Mouse (Mus musculus) heart, embryonic 16.5 days (tissue): ENCODE results near the gene Sub1. TPM values are rescaled to one million over a fixed set of nuclear protein-coding genes. Genes with fewer than 3 reads are reported as not detected.

Experiments used
- ATAC-seq: fragments of 200-750 bp; cut with Nextera tagmentation; replicated peaks from 2 replicates; pipeline ENCODE4 v1.8.0; 2017; ENCODE audit warnings: moderate number of reproducible peaks; ENCODE audit not compliant: insufficient read depth, low FRiP score; ENCODE audit errors: extremely low read depth
- H3K27ac ChIP-seq: fragments of 300-500 bp; sonication (generic); 2 replicates; pipeline ENCODE4 v1.5.1; 2014; ENCODE audit warnings: mild to moderate bottlenecking, low read length, control low read depth, moderate library complexity
- H3K27me3 ChIP-seq: fragments of 300-500 bp; sonication (generic); 2 replicates; pipeline ENCODE4 v1.6.1; 2014; ENCODE audit warnings: low read length, mixed read lengths; ENCODE audit not compliant: control insufficient read depth, insufficient read depth
- H3K36me3 ChIP-seq: fragments of 300-500 bp; sonication (generic); 2 replicates; pipeline ENCODE4 v1.6.1; 2014; ENCODE audit not compliant: control insufficient read depth, insufficient read depth
- H3K4me1 ChIP-seq: fragments of 300-500 bp; sonication (generic); 2 replicates; pipeline ENCODE4 v1.6.1; 2014; ENCODE audit warnings: low read length, mixed read lengths; ENCODE audit not compliant: control insufficient read depth, insufficient read depth
- H3K4me2 ChIP-seq: fragments of 300-500 bp; sonication (generic); 2 replicates; pipeline ENCODE4 v1.6.1; 2014; ENCODE audit warnings: low read depth, mild to moderate bottlenecking, control low read depth, low read length
- H3K4me3 ChIP-seq: fragments of 300-500 bp; sonication (generic); 2 replicates; pipeline ENCODE4 v1.5.1; 2014; ENCODE audit warnings: mild to moderate bottlenecking, control low read depth, low read length
- H3K9ac ChIP-seq: fragments of 300-500 bp; sonication (generic); 2 replicates; pipeline ENCODE4 v1.6.1; 2014; ENCODE audit warnings: low read length, control low read depth
- H3K9me3 ChIP-seq: fragments of 300-500 bp; sonication (generic); replicated peaks from 2 replicates; pipeline ENCODE4 v1.6.1; 2016; ENCODE audit warnings: low read length; ENCODE audit not compliant: control insufficient read depth
- WGBS: fragments of 180-500 bp; shearing (Covaris S2); extraction: QIAGEN DNeasy Blood & Tissue Kit; methylation state at CpG from one replicate; pipeline ENCODE4 v1.1.7; 2014; 5-methylcytosine and 5-hydroxymethylcytosine counted together
- polyA plus RNA-seq: library from polyadenylated mRNA; unstranded; fragments of >200 nt; fragmentation: Nextera tagmentation; extraction: Ambion mirVana; gene quantifications from 2 replicates; pipeline ENCODE4 v1.2.1, GENCODE M21; 2015

The Sub1 gene
- polyA plus RNA-seq, 1 experiment from 2014 or later = 491 TPM

GRCm38 (mm10) chr15:12032512-12032911 is 35.7 kb upstream of the Sub1 start:
- H3K4me3 ChIP-seq = no peak overlapping the region
- 88% methylated on average over 3 of the region's 3 CpGs for WGBS
- H3K36me3 ChIP-seq = no peaks in the 10 kb centered on the region
- peaks cover 5% of the 10 kb centered on the region; the same call in 1 of the 2 replicates for H3K4me1 ChIP-seq
- H3K4me2 ChIP-seq = no peak overlapping the region
- H3K27ac ChIP-seq = no peak overlapping the region
- H3K27me3 ChIP-seq = no peaks in the 10 kb centered on the region
- no peak overlapping the region for H3K9ac ChIP-seq
- ATAC-seq = no peak
- H3K9me3 ChIP-seq = 0 out of 2 replicates have a peak, but pooled peaks cover 2% of the 10 kb centered on the region

GRCm38 (mm10) chr15:12031861-12032260 is 35.1 kb upstream of the Sub1 start:
- Histone ChIP-seq H3K4me3 (no peak overlapping the region), H3K4me2 (no peak overlapping the region), H3K9ac (no peak overlapping the region), H3K27ac (no peak overlapping the region), H3K9me3 (0 out of 2 replicates have a peak, but pooled peaks cover 2% of the 10 kb centered on the region), H3K4me1 (peaks cover 5% of the 10 kb centered on the region; the same call in 1 of the 2 replicates), H3K27me3 (no peaks in the 10 kb centered on the region), H3K36me3 (no peaks in the 10 kb centered on the region)
- ATAC-seq = no peak
- WGBS = 83% methylated on average over 8 of the region's 8 CpGs

GRCm38 (mm10) chr15:12030221-12030620 is 33.4 kb upstream of the Sub1 start:
- Histone ChIP-seq H3K9me3 (0 out of 2 replicates have a peak, but pooled peaks cover 2% of the 10 kb centered on the region), H3K4me2 (no peak overlapping the region), H3K4me3 (no peak overlapping the region), H3K36me3 (no peaks in the 10 kb centered on the region), H3K9ac (no peak overlapping the region), H3K27ac (no peak overlapping the region), H3K4me1 (peaks cover 5% of the 10 kb centered on the region; the same call in 1 of the 2 replicates), H3K27me3 (no peaks in the 10 kb centered on the region)
- WGBS = 70% methylated on average over 4 of the region's 4 CpGs
- no peak for ATAC-seq

GRCm38 (mm10) chr15:12027807-12028206 is 31.0 kb upstream of the Sub1 start:
- Histone ChIP-seq H3K9ac (no peak overlapping the region), H3K27ac (no peak overlapping the region), H3K9me3 (0 out of 2 replicates have a peak, but pooled peaks cover 2% of the 10 kb centered on the region), H3K36me3 (no peaks in the 10 kb centered on the region), H3K4me2 (no peak overlapping the region), H3K4me3 (no peak overlapping the region), H3K4me1 (peaks cover 5% of the 10 kb centered on the region; the same call in 1 of the 2 replicates), H3K27me3 (no peaks in the 10 kb centered on the region)
- 46% methylated on average over 3 of the region's 3 CpGs for WGBS
- ATAC-seq = no peak

GRCm38 (mm10) chr15:12026932-12027450 is 30.2 kb upstream of the Sub1 start:
- ATAC-seq = no peak
- H3K4me2 ChIP-seq = no peak overlapping the region
- no peak overlapping the region for H3K9ac ChIP-seq
- no peak overlapping the region for H3K27ac ChIP-seq
- no peaks in the 10 kb centered on the region for H3K36me3 ChIP-seq
- H3K9me3 ChIP-seq = 0 out of 2 replicates have a peak, but pooled peaks cover 2% of the 10 kb centered on the region
- H3K27me3 ChIP-seq = no peaks in the 10 kb centered on the region
- no peak overlapping the region for H3K4me3 ChIP-seq
- peaks cover 5% of the 10 kb centered on the region; the same call in 1 of the 2 replicates for H3K4me1 ChIP-seq
- WGBS = 88% methylated on average over 5 of the region's 5 CpGs

GRCm38 (mm10) chr15:12026026-12026425 is 29.2 kb upstream of the Sub1 start:
- H3K9me3 ChIP-seq = 0 out of 2 replicates have a peak, but pooled peaks cover 2% of the 10 kb centered on the region
- H3K36me3 ChIP-seq = no peaks in the 10 kb centered on the region
- no peaks in the 10 kb centered on the region for H3K27me3 ChIP-seq
- no peak for ATAC-seq
- 70% methylated on average over 5 of the region's 5 CpGs for WGBS
- peaks cover 5% of the 10 kb centered on the region; the same call in 1 of the 2 replicates for H3K4me1 ChIP-seq
- H3K9ac ChIP-seq = no peak overlapping the region
- no peak overlapping the region for H3K27ac ChIP-seq
- H3K4me3 ChIP-seq = no peak overlapping the region
- H3K4me2 ChIP-seq = no peak overlapping the region

- 0 out of 2 replicates have a peak, but pooled peaks cover 2% of the 10 kb centered on the region for H3K9me3 ChIP-seq
- H3K27me3 ChIP-seq = no peaks in the 10 kb centered on the region
- no peak overlapping the region for H3K4me2 ChIP-seq
- H3K4me3 ChIP-seq = no peak overlapping the region
- H3K4me1 ChIP-seq = peaks cover 5% of the 10 kb centered on the region; the same call in 1 of the 2 replicates
- H3K36me3 ChIP-seq = no peaks in the 10 kb centered on the region
- 79% methylated on average over 10 of the region's 10 CpGs for WGBS
- no peak for ATAC-seq
- H3K9ac ChIP-seq = no peak overlapping the region
- H3K27ac ChIP-seq = no peak overlapping the region
Observed at GRCm38 (mm10) chr15:12025341-12025740, 28.6 kb upstream of the Sub1 start.

GRCm38 (mm10) chr15:12024791-12025268 is 28.0 kb upstream of the Sub1 start:
- no peak for ATAC-seq
- 38% methylated on average over 14 of the region's 14 CpGs for WGBS
- Histone ChIP-seq H3K4me1 (peaks cover 5% of the 10 kb centered on the region; the same call in 1 of the 2 replicates), H3K4me2 (no peak overlapping the region), H3K9ac (no peak overlapping the region), H3K27me3 (no peaks in the 10 kb centered on the region), H3K36me3 (no peaks in the 10 kb centered on the region), H3K4me3 (no peak overlapping the region), H3K27ac (no peak overlapping the region), H3K9me3 (0 out of 2 replicates have a peak, but pooled peaks cover 2% of the 10 kb centered on the region)

GRCm38 (mm10) chr15:12019443-12019842 is 22.7 kb upstream of the Sub1 start:
- no peak for ATAC-seq
- WGBS = 91% methylated on average over 14 of the region's 14 CpGs
- H3K9ac ChIP-seq = no peak overlapping the region
- H3K36me3 ChIP-seq = no peaks in the 10 kb centered on the region
- no peaks in the 10 kb centered on the region for H3K4me1 ChIP-seq
- no peak overlapping the region for H3K27ac ChIP-seq
- no peaks in the 10 kb centered on the region for H3K27me3 ChIP-seq
- H3K4me2 ChIP-seq = no peak overlapping the region
- no peak overlapping the region for H3K4me3 ChIP-seq
- no peaks in the 10 kb centered on the region for H3K9me3 ChIP-seq
